ENCODE assay signal across 16 mouse cellular contexts in genomic region chr10:69163216-69163615, GRCm38 (mm10). TPM values are rescaled to one million over a fixed set of nuclear protein-coding genes. Genes with fewer than 3 reads are reported as not detected.
"Had no signal": no experiment of that assay in that cellular context is flagged by ENCODE, and none has a peak within 500 bp of the region (broad histone marks: within the 10 kb centered on the region; RNA-seq: fewer than 3 reads in every experiment).

No protein-coding gene starts in this region.

- H3K36me3 ChIP-seq: neural tube, embryonic 15.5 days; stomach, embryonic 15.5 days had no signal

- H3K4me1 ChIP-seq: neural tube, embryonic 15.5 days; stomach, embryonic 15.5 days had no signal

- H3K9me3 ChIP-seq: neural tube, embryonic 15.5 days; stomach, embryonic 15.5 days had no signal

- H3K4me2 ChIP-seq: neural tube, embryonic 15.5 days; stomach, embryonic 15.5 days had no signal

- DNase-seq: retina, postnatal 1 day; right cerebral cortex, adult 18-20 months; right cerebral cortex, postnatal 14 days; right cerebral cortex, postnatal 25 days; right cerebral cortex, postnatal 4 days; spleen, adult 18-20 months; thymus, adult 18-20 months; thymus, adult 2 months; thymus, postnatal 14 days; thymus, postnatal 25 days; thymus, postnatal 36 days; thymus, postnatal 4 days had no signal

- H3K27me3 ChIP-seq: neural tube, embryonic 15.5 days; stomach, embryonic 15.5 days had no signal

- H3K9ac ChIP-seq: neural tube, embryonic 15.5 days; stomach, embryonic 15.5 days had no signal

- H3K27ac ChIP-seq: neural tube, embryonic 15.5 days; stomach, embryonic 15.5 days; stomach, postnatal 0 days had no signal

- H3K4me3 ChIP-seq: neural tube, embryonic 15.5 days; stomach, embryonic 15.5 days had no signal

RNA-seq across cellular contexts. Expression of gene A930033H14Rik, which starts 49.7 kb away (rescaled TPM):
- total RNA-seq: neutrophil, adult 5-6 weeks had no signal
